Mouse (Mus musculus) heart, adult 2 months (tissue): ENCODE results near the gene Gng8. TPM values are rescaled to one million over a fixed set of nuclear protein-coding genes. Genes with fewer than 3 reads are reported as not detected.

Source experiments
- DNase-seq, 2 experiments: peaks; one replicate each; pipeline ENCODE4 v3.0.0; 2021
- H3K27ac ChIP-seq: fragments of 200-600 bp; 2 replicates; pipeline ENCODE4 v1.8.1; 2022
- H3K27me3 ChIP-seq: fragments of 200-500 bp; 2 replicates; pipeline ENCODE4 v1.6.1; 2012; ENCODE audit warnings: mild to moderate bottlenecking, low read length, inconsistent platforms, mixed read lengths; ENCODE audit not compliant: control insufficient read depth, insufficient read depth
- H3K36me3 ChIP-seq: fragments of 200-500 bp; 2 replicates; pipeline ENCODE4 v1.6.1; 2012; ENCODE audit warnings: low read length, inconsistent platforms; ENCODE audit not compliant: control insufficient read depth, insufficient read depth
- H3K4me1 ChIP-seq: fragments of 200-500 bp; 2 replicates; pipeline ENCODE4 v1.6.1; 2011; ENCODE audit warnings: low read length; ENCODE audit not compliant: control insufficient read depth, insufficient read depth
- H3K4me3 ChIP-seq: fragments of 200-600 bp; 2 replicates; pipeline ENCODE4 v1.8.1; 2022
- H3K79me2 ChIP-seq: fragments of 200-500 bp; replicated peaks from 2 replicates; pipeline ENCODE4 v1.6.1; 2012; ENCODE audit warnings: mild to moderate bottlenecking, inconsistent platforms, low read length, moderate library complexity, mixed read lengths; ENCODE audit not compliant: control insufficient read depth, insufficient read depth
- H3K9ac ChIP-seq: fragments of 200-500 bp; 2 replicates; pipeline ENCODE4 v1.6.1; 2012; ENCODE audit warnings: low read depth, mild to moderate bottlenecking, control low read depth, inconsistent platforms, low read length, mixed read lengths
- CTCF ChIP-seq: fragments of 200-600 bp; IDR thresholded peaks from 2 replicates; pipeline ENCODE4 v1.8.1; 2022; ENCODE audit warnings: antibody characterized with exemption, mild to moderate bottlenecking, moderate library complexity
- EP300 ChIP-seq: fragments of 200-500 bp; IDR thresholded peaks from 2 replicates; pipeline ENCODE4 v1.6.1; 2011; ENCODE audit warnings: low read depth, low read length, control low read depth; ENCODE audit not compliant: insufficient read depth
- POLR2A ChIP-seq: fragments of 200-500 bp; IDR thresholded peaks from 2 replicates; pipeline ENCODE4 v1.6.1; 2011; ENCODE audit warnings: mild to moderate bottlenecking, low read depth, low read length, control low read depth; ENCODE audit not compliant: insufficient read depth
- WGBS: fragments of 180-500 bp; shearing (Covaris S2); methylation state at CpG from one replicate; pipeline ENCODE4 v1.1.7; 2018; 5-methylcytosine and 5-hydroxymethylcytosine counted together
- intact Hi-C: fragments of 180-260 bp; cut with DNase I; formaldehyde crosslinking; loops from one replicate; pipeline ENCODE4 v1.15.1; 2025
- polyA plus RNA-seq: library from polyadenylated mRNA; depleted of rRNA; stranded (reverse); fragments of >200 nt; gene quantifications from 2 replicates; pipeline ENCODE4 v1.2.3, GENCODE M21; 2012
- total RNA-seq, 2 experiments: library from RNA; stranded (reverse); gene quantifications; 2 replicates each; pipeline ENCODE4 v1.2.3; 2021

The Gng8 gene
- total and polyA plus RNA-seq, 3 experiments: 0.47 to 7.4 (median 1.6) TPM

- Histone ChIP-seq H3K4me1 (no peaks in the 10 kb centered on the region), H3K4me3 (no peak overlapping the region), H3K36me3 (no peaks in the 10 kb centered on the region), H3K79me2 (no peaks in the 10 kb centered on the region), H3K27me3 (no peaks in the 10 kb centered on the region), H3K9ac (no peak overlapping the region), H3K27ac (no peak overlapping the region)
- intact Hi-C loops: loop anchor here (1.0 to 5.0 kb wide), 3 partner anchors 17 to 119 kb away; no protein-coding TSS in a partner anchor
- 45% methylated on average over 14 of the region's 14 CpGs for WGBS
- TF ChIP-seq POLR2A (no peak), CTCF (peak; percentile 70), EP300 (no peak)
- DNase-seq: peak in 1 of 2 experiments; percentile 47
Measured at GRCm38 (mm10) chr7:16932704-16933577, 41.4 kb downstream of the Gng8 start.

- no peaks in the 10 kb centered on the region for H3K36me3 ChIP-seq
- no peaks in the 10 kb centered on the region for H3K27me3 ChIP-seq
- no peak overlapping the region for H3K9ac ChIP-seq
- no peak for DNase-seq
- no peaks in the 10 kb centered on the region; the same call in 1 of the 2 replicates for H3K4me1 ChIP-seq
- WGBS: 51% methylated on average over 4 of the region's 4 CpGs
- H3K79me2 ChIP-seq: no peaks in the 10 kb centered on the region
- no peak overlapping the region for H3K27ac ChIP-seq
- intact Hi-C loops: no loop called here
- no peak for TF ChIP-seq EP300
- no peak for TF ChIP-seq POLR2A
- peak; percentile 61 for TF ChIP-seq CTCF
- no peak overlapping the region for H3K4me3 ChIP-seq
Measured at GRCm38 (mm10) chr7:16937312-16937711, 45.7 kb downstream of the Gng8 start.

GRCm38 (mm10) chr7:16938117-16938791 lies 46.7 kb downstream of the Gng8 start:
- Histone ChIP-seq H3K4me1 (no peaks in the 10 kb centered on the region; the same call in 1 of the 2 replicates), H3K4me3 (no peak overlapping the region), H3K27me3 (no peaks in the 10 kb centered on the region), H3K9ac (no peak overlapping the region), H3K27ac (no peak overlapping the region), H3K79me2 (no peaks in the 10 kb centered on the region), H3K36me3 (no peaks in the 10 kb centered on the region)
- WGBS: 69% methylated on average over 17 of the region's 17 CpGs
- no peak for DNase-seq
- intact Hi-C loops: no loop called here
- TF ChIP-seq EP300: no peak
- TF ChIP-seq POLR2A: no peak
- no peak for TF ChIP-seq CTCF

- intact Hi-C loops: no loop called here
- WGBS: 44% methylated on average over 7 of the region's 7 CpGs
- TF ChIP-seq EP300: no peak
- no peak for TF ChIP-seq CTCF
- TF ChIP-seq POLR2A: no peak
- no peak for DNase-seq
- Histone ChIP-seq H3K36me3 (no peaks in the 10 kb centered on the region), H3K4me1 (no peaks in the 10 kb centered on the region; the same call in 1 of the 2 replicates), H3K4me3 (no peak overlapping the region), H3K9ac (no peak overlapping the region), H3K79me2 (no peaks in the 10 kb centered on the region), H3K27me3 (no peaks in the 10 kb centered on the region), H3K27ac (no peak overlapping the region)
Measured at GRCm38 (mm10) chr7:16940292-16940691, 48.7 kb downstream of the Gng8 start.

GRCm38 (mm10) chr7:16942861-16943260 lies 51.3 kb downstream of the Gng8 start:
- WGBS: 71% methylated on average over 4 of the region's 4 CpGs
- H3K4me3 ChIP-seq: no peak overlapping the region
- no peaks in the 10 kb centered on the region; the same call in 1 of the 2 replicates for H3K4me1 ChIP-seq
- no peak for DNase-seq
- no peak overlapping the region for H3K27ac ChIP-seq
- no peaks in the 10 kb centered on the region for H3K27me3 ChIP-seq
- H3K9ac ChIP-seq: no peak overlapping the region
- H3K79me2 ChIP-seq: no peaks in the 10 kb centered on the region
- no peaks in the 10 kb centered on the region for H3K36me3 ChIP-seq
- no peak for TF ChIP-seq POLR2A
- TF ChIP-seq EP300: no peak
- TF ChIP-seq CTCF: no peak
- intact Hi-C loops: no loop called here
